Mouse (Mus musculus) left cerebral cortex, postnatal 10 days (tissue): ENCODE results near the gene Pes1. TPM values are rescaled to one million over a fixed set of nuclear protein-coding genes. Genes with fewer than 3 reads are reported as not detected.
"Not testable (repeated sequence)": the region's sequence is repeated elsewhere in the genome, so short reads cannot be mapped to it uniquely, and the experiment has no call there.

ENCODE experiments used
- DNase-seq, 2 experiments: peaks; one replicate each; pipeline ENCODE4 v3.0.0; 2021 to 2022; ENCODE audit warnings: low spot score in 2 of 2, mixed read lengths in 1 of 2; ENCODE audit errors: extremely low spot score in 1 of 2
- intact Hi-C: fragments of 180-260 bp; cut with DNase I; formaldehyde crosslinking; loops from one replicate; pipeline ENCODE4 v1.15.1; 2025
- total RNA-seq, 2 experiments: library from RNA; stranded (reverse); gene quantifications; 2 replicates each; pipeline ENCODE4 v1.2.3; 2021

Pes1 gene
- total RNA-seq, 2 experiments from 2014 or later: 34.3 to 47.9 TPM

- DNase-seq: no peak
- intact Hi-C loops: no loop called here
These were observed 33.1 kb downstream of the Pes1 start for GRCm38 (mm10) chr11:3996840-3997239.

- no peak for DNase-seq
- intact Hi-C loops: no loop called here
These were observed 34.4 kb downstream of the Pes1 start for GRCm38 (mm10) chr11:3997978-3998720.

DNA sequence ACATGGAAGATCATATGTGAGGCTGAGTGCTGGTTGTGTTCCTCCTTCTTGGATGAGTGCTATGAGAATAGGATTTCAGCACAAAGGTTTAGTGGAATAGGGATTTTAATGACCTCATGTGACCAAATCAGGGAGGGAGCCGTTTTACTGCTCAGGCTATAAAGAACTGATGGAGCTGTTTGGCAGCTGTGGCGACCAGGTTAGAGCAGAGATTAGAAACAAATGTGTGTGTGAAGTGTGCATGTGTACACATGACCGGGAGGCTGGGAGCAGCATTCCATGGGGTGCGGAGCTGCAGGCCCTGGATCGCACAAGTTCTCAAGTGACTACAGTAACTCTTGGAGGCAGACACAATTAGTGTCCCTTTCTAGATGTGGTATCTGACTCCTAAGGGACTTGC lies 35.8 kb downstream of the Pes1 start:
- intact Hi-C loops: no loop called here

DNA sequence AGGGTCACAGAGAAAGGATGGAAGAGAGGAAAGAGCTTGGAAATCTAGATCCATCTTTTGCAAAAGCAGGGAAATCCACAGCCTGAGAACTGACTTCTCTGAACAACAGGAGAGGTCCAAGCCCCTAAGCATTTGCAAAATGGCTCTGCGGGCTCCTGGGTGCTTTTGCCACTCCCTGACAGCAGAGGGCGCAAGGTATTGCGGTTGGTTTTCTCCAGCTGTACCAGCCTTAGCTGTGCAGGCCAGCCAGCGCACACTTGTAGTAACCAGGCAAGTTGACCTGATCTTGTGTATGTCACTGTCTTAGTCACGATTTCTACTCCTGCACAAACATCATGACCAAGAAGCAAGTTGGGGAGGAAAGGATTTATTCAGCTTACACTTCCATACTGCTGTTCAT lies 37.8 kb downstream of the Pes1 start:
- intact Hi-C loops: loop anchor here (2.0 kb wide), 1 partner anchor 81 kb away; no protein-coding TSS in a partner anchor
- peak; percentile 61 to 74 for DNase-seq

More for the DNA sequence above, 35.8 kb downstream of the Pes1 start:
- DNase-seq: no peak

- intact Hi-C loops: no loop called here
- no peak for DNase-seq
These were observed 41.5 kb downstream of the Pes1 start for GRCm38 (mm10) chr11:4005220-4005805.

GRCm38 (mm10) chr11:4006462-4006861 lies 42.7 kb downstream of the Pes1 start:
- no peak for DNase-seq
- intact Hi-C loops: no loop called here

DNA sequence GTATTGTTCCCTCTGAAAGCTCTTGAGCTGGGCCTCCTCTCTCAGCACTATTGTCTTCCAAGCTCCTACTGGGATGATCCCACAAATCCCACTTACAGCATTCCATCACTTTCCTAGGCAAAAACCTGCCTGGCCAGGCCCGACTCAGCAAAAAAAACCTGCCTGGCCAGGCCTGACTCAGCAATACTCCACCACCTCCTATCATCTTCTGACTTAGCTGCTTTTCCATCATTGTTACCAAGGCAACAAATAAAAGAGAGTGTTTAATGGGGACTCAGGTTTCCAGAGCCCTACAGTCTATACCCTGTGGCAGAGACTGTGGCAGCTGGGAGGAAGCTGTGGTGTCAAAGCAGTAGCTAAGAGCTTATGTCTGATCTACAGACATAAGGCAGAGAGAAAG lies 48.8 kb downstream of the Pes1 start:
- DNase-seq: no peak
- intact Hi-C loops: no loop called here

GRCm38 (mm10) chr11:4015796-4016195 lies 52.0 kb downstream of the Pes1 start:
- DNase-seq, intact Hi-C loops: not testable (repeated sequence)

DNA sequence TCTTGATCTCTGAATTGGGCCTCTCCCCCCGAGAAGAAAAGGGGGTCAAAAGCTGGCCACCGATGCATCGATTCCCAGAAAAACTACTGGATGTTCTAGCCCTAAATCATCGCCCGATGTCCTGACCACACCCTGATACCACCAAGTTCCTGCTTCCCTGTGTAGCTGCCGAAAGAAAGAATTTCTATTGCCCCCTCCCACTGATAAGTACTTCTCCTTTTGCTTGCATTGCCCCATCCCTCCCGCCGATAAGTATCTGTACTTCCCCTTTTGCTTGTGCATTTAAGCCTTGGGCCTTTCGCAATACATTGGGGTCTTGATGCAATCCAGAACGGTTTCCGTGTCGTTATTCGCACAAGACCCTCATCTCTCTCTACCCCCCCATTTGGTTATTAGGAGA lies 58.3 kb downstream of the Pes1 start:
- DNase-seq, intact Hi-C loops: not testable (repeated sequence)

DNA sequence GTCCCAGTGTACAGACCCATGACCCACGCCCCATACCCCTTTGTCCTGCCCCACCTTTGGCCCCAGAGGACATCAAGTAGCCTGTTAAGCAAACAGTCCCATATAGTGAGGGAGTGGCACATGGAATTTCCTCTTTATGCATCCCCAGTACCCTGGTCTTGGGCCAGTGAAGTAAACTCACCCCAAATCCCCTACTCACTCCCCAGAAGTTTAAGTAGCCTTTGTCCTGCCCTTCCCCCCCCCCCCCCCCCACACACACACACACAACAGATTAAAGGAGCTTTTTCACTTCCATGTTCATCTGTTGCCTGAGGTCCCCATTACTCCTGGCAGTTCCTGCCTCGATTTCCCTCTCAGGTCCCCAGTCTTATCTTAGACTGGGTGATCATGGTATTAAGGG lies 59.5 kb downstream of the Pes1 start:
- intact Hi-C loops: no loop called here

GRCm38 (mm10) chr11:4027066-4027465 lies 63.3 kb downstream of the Pes1 start:
- intact Hi-C loops: no loop called here
- DNase-seq: no peak

More for the DNA sequence above, 59.5 kb downstream of the Pes1 start:
- DNase-seq: no peak

DNA sequence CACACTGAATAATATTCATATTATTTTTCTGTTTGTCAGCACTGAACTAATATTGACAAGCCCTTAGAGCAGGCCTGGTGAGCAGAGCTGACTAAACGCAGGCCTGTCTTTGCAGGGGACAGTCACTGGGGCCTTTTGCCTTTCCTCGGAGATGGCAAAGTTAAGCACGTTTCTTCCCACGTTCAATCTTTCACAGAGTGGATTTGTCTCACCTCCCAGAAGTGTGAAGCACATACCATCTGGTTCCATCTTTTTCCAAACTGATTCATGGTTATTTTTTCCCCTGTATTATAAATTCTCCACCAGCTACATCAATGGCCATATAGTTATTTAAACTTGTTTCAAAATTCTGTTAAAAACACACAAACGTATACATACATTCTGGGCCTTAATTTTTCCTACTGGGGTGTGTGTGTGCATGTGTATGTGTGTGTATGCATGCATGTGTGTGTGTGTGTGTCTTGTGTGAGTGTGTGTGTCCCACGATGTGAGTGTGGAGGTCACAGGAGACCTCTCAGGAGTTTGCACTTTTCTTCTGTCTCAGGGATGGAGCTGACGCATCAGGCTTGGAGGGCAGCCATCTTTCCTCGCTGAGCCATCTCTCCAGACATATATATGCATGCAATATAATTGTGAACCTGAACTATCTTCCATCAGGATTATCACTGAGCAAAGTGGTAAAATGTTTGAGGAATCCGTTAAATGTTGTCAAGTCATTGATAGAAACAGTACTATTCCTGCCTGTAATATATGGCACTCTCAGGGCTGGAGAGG lies 64.0 kb downstream of the Pes1 start:
- DNase-seq: peak in 1 of 2 experiments; percentile 17
- intact Hi-C loops: no loop called here

DNA sequence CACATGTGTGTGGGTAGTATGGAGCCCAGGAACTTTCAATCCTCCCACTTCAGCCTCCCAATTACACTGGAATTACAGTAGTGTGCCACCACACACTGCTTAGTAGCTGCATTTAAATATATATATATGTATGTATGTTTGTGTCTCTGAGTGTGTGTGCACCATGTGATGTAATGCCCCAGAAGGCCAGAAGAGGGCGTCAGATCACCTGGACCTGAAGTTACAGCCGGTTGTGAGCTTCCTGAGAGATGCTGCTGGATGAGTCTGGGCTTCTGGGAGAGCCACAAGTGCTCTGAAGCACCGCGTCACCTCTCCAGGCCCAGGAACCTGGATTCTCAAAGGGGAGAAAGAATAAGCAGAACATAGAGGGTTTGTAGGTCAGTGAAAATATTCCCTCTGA lies 65.6 kb downstream of the Pes1 start:
- intact Hi-C loops: no loop called here
- no peak for DNase-seq

Other genes starting within 250 kb of the Pes1 start
- 100 to 1,000 TPM; 125 to 126 TPM for gene Osbp2, start 100.1 kb upstream of the Pes1 start, total RNA-seq
- under 1 TPM; 0.62 to 0.65 TPM for gene 4921536K21Rik, start 68.9 kb upstream of the Pes1 start, total RNA-seq
- 10 to 100 TPM; 18.8 to 21.0 TPM for gene Dusp18, start 68.7 kb upstream of the Pes1 start, total RNA-seq
- gene Slc35e4, start 49.3 kb upstream of the Pes1 start, total RNA-seq: 10 to 100 TPM; 25.2 to 27.7 TPM
- 10 to 100 TPM; 13.0 to 14.5 TPM for gene Tcn2, start 31.8 kb upstream of the Pes1 start, total RNA-seq
- under 1 TPM; 0.28 TPM for gene 4930556J24Rik, start 12.8 kb downstream of the Pes1 start, total RNA-seq
- gene Gal3st1, start 19.7 kb downstream of the Pes1 start, total RNA-seq: 1 to 10 TPM; 9.2 to 9.9 TPM
- gene Sec14l4, start 67.5 kb downstream of the Pes1 start, total RNA-seq: under 1 TPM in 1 of 2 experiments, not detected in 1; 0.11 TPM
- 1 to 10 TPM; 2.3 to 3.6 TPM for gene Sec14l3, start 100.9 kb downstream of the Pes1 start, total RNA-seq
- gene Mtfp1, start 131.5 kb downstream of the Pes1 start, total RNA-seq: 10 to 100 TPM; 59.4 to 73.7 TPM
- gene Sec14l2, start 159.4 kb downstream of the Pes1 start, total RNA-seq: 10 to 100 TPM; 14.0 to 14.4 TPM
- 10 to 100 TPM; 43.4 to 45.8 TPM for gene Rnf215, start 171.2 kb downstream of the Pes1 start, total RNA-seq
- 10 to 100 TPM; 13.8 to 15.5 TPM for gene Ccdc157, start 196.3 kb downstream of the Pes1 start, total RNA-seq
- gene Sf3a1, start 196.4 kb downstream of the Pes1 start, total RNA-seq: 10 to 100 TPM; 73.9 to 75.1 TPM
- gene Tbc1d10a, start 222.8 kb downstream of the Pes1 start, total RNA-seq: 10 to 100 TPM; 27.4 to 27.8 TPM